Mouse (Mus musculus) left cerebral cortex, adult 2 months (tissue): ENCODE measurements at regions not wholly inside any gene's neighbourhood (a gene's known extent, or its start where the extent isn't known, plus 50 kb on each side); places are given as distances from the start of the nearest gene placed in this dataset.

Experiments
- DNase-seq, 2 experiments: peaks; one replicate each; pipeline ENCODE4 v3.0.0; 2021 to 2022; ENCODE audit warnings: low spot score in 2 of 2, mixed read lengths in 1 of 2; ENCODE audit errors: extremely low spot score in 1 of 2
- H3K27ac ChIP-seq: fragments of 200-600 bp; 2 replicates; pipeline ENCODE4 v1.8.1; 2022
- H3K4me3 ChIP-seq: fragments of 200-600 bp; 2 replicates; pipeline ENCODE4 v1.8.1; 2022
- CTCF ChIP-seq: fragments of 200-600 bp; IDR thresholded peaks from 2 replicates; pipeline ENCODE4 v1.8.1; 2022; ENCODE audit warnings: antibody characterized with exemption, mild to moderate bottlenecking, moderate library complexity
- intact Hi-C: fragments of 180-260 bp; cut with DNase I; formaldehyde crosslinking; loops from one replicate; pipeline ENCODE4 v1.15.1; 2025

DNA sequence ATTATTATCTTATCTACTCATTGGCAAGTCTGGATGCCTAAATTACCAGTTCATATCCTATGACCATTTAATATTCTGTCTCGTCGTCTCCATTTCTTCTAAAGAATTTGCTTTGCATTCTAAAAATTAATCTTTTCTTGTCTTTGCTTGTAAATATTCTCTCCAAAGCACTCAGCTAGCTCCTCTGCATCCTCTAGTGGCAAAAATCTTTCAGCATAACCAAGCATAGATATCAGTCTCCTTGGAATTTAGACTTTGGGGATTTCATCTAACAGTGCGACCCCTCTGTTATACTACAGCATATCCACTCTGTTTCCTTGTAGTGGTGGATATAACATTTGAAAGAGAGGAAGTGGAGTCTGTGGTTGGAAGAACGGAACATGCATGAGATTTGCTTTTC is 292.7 kb downstream of the Cenpc1 start:
- Histone ChIP-seq H3K4me3 (no peak overlapping the region), H3K27ac (no peak overlapping the region)
- intact Hi-C loops: loop anchor here (5.0 kb wide), 1 partner anchor 185 kb away; no protein-coding TSS in a partner anchor
- no peak for DNase-seq
- peak; percentile 49 for TF ChIP-seq CTCF

- DNase-seq: no peak
- H3K27ac ChIP-seq: no peak overlapping the region
- TF ChIP-seq CTCF: peak; percentile 17
- H3K4me3 ChIP-seq: no peak overlapping the region
- intact Hi-C loops: loop anchor here (5.0 kb wide), 1 partner anchor 185 kb away; no protein-coding TSS in a partner anchor
These were observed 293.3 kb downstream of the Cenpc1 start for GRCm38 (mm10) chr5:85772086-85772485.

GRCm38 (mm10) chr5:85767157-85767556 is 298.2 kb downstream of the Cenpc1 start:
- DNase-seq: no peak
- H3K4me3 ChIP-seq: no peak overlapping the region
- no peak overlapping the region for H3K27ac ChIP-seq
- no peak; the same call in none of the 2 replicates for TF ChIP-seq CTCF
- intact Hi-C loops: no loop called here

GRCm38 (mm10) chr5:85756716-85757115 is 308.7 kb downstream of the Cenpc1 start:
- Histone ChIP-seq H3K27ac (no peak overlapping the region), H3K4me3 (no peak overlapping the region)
- no peak for DNase-seq
- no peak for TF ChIP-seq CTCF
- intact Hi-C loops: no loop called here

- intact Hi-C loops: no loop called here
- H3K27ac ChIP-seq: no peak overlapping the region
- DNase-seq: no peak
- no peak for TF ChIP-seq CTCF
- H3K4me3 ChIP-seq: no peak overlapping the region
These were observed 311.2 kb downstream of the Cenpc1 start for GRCm38 (mm10) chr5:85754227-85754626.

DNA sequence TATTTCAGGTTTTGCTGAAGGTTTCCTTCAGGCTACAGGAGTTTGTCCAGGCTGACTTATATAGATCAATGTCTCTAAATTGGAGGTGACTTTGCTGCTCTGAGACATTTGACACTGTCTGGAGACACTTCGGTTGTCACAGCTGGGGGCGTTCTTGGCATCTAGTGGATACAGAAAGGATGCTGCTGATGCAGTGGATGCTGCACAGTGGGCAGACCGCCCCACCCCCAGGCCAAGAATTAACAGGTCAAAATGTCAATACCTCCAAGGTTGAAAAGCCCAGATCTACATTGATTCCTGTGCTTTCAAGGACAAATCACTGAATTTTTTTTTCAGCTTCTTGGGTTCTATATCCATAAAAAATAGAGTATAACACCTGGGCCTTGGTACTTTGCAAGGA is 312.3 kb downstream of the Cenpc1 start:
- Histone ChIP-seq H3K27ac (no peak overlapping the region), H3K4me3 (no peak overlapping the region)
- no peak for DNase-seq
- TF ChIP-seq CTCF: no peak
- intact Hi-C loops: no loop called here

GRCm38 (mm10) chr5:85751649-85752048 is 313.7 kb downstream of the Cenpc1 start:
- no peak overlapping the region for H3K27ac ChIP-seq
- intact Hi-C loops: no loop called here
- no peak for TF ChIP-seq CTCF
- DNase-seq: no peak
- no peak overlapping the region for H3K4me3 ChIP-seq

DNA sequence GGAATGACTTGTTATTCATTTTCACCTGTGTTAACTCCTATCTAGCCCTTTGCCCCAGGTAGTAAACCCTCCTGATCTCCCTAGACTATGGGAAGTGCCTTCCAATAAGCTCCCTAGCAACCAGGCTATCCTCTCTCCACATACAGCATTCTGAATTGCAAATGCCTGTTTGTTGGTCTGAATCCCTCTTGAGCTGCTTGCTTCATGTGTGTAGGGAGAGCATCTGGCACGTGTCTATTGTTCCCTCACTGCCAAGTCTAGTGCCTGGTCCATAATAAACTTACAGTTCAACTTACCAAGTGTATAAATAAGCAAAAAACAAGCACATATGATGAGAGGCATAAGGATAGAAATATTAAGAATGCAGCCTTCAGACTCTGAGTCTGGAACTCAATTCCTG is 314.5 kb downstream of the Cenpc1 start:
- no peak for TF ChIP-seq CTCF
- no peak for DNase-seq
- Histone ChIP-seq H3K4me3 (no peak overlapping the region), H3K27ac (no peak overlapping the region)
- intact Hi-C loops: no loop called here

DNA sequence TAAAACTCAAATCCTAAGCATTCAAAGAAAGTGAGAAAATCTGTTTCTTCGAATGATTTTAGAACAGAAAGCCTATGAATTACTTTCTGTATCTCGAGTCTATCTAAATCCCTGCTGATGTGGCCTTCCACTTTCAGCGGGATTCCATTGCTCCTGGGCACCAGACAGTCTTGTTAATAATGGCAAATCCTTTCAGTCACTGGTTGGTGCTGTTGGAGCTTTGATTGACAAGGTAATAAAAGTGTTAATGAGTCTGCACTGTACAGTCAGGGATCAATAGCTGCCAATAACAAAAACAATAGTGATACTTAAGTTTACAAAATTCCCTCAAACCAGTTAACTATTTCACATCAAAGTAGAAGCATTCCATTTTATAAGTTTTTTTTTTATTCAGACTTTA is 335.8 kb downstream of the Cenpc1 start:
- Histone ChIP-seq H3K27ac (no peak overlapping the region), H3K4me3 (no peak overlapping the region)
- no peak for DNase-seq
- no peak for TF ChIP-seq CTCF
- intact Hi-C loops: no loop called here

- Histone ChIP-seq H3K4me3 (no peak overlapping the region), H3K27ac (no peak overlapping the region)
- no peak for DNase-seq
- no peak for TF ChIP-seq CTCF
- intact Hi-C loops: no loop called here
These were observed 358.0 kb downstream of the Cenpc1 start for GRCm38 (mm10) chr5:85707345-85707744.

DNA sequence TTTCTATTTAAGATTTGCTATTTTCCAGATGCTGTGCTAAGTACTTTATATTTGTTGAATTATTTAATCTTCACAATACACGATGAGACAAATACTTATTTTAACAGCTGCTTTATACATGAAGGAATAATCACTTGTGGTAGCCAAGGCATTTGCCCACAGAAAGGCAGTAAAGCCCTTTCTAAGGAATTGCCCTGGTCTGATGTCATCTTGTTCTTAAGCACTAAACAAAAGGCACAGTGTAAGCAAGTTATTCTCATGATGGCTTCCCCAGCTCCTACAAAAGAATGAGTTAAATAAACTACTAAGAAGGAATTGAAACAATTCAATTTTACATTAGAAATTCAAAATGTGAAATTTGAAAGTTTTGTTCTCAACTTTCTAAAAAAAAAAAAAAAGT is 358.8 kb downstream of the Cenpc1 start:
- H3K4me3 ChIP-seq: no peak overlapping the region
- no peak for TF ChIP-seq CTCF
- DNase-seq: no peak
- intact Hi-C loops: no loop called here
- H3K27ac ChIP-seq: no peak overlapping the region

DNA sequence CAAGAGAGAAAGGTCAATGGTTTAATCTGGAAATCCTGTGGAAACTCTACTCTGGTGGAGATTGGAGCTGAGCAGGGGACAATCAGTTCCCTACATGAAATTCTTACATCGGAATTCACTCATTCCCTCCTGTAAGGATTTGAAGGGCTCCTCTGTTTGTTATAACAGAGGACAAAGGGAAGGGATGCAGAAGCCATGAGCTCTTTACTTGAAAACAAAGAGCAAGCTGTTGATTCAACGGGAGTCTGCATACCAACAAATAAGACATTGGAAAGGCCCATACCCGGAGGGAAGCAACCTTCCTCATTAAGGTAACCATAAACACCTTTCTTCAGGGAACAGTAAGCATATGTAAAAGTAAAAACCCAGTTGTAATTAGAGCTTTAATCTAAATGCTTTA is 359.3 kb downstream of the Cenpc1 start:
- no peak for TF ChIP-seq CTCF
- Histone ChIP-seq H3K27ac (no peak overlapping the region), H3K4me3 (no peak overlapping the region)
- DNase-seq: no peak
- intact Hi-C loops: no loop called here

GRCm38 (mm10) chr5:85677872-85678271 is 387.5 kb downstream of the Cenpc1 start:
- TF ChIP-seq CTCF: no peak
- Histone ChIP-seq H3K4me3 (no peak overlapping the region), H3K27ac (no peak overlapping the region)
- no peak for DNase-seq
- intact Hi-C loops: no loop called here

DNA sequence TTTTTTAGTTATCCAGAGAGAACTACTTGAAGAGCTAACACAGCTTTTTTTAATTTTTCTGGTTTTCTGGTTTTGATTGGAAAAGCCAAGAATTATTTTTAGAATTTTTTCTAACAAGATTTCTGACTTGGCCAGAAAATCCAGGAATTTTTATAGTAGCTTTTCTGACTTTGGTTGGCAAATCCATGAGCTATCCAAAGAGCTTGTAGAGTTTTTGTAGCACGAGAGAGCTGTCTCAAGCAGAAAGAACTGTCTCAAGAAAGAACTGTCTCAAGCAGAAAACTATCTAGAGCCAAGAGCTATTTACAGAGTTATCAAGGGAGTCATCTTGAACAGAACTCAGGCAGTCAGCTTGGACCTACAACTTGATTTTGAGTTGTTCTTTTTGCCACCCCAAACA is 394.3 kb downstream of the Cenpc1 start:
- Histone ChIP-seq H3K27ac (0 out of 2 replicates have a peak overlapping the region, but pooled peaks have one; percentile 44), H3K4me3 (no peak overlapping the region)
- no peak for TF ChIP-seq CTCF
- DNase-seq: no peak
- intact Hi-C loops: no loop called here
